Mouse (Mus musculus) brain, embryonic 14.5 days (tissue): ENCODE data around the gene Prkar2b.

ENCODE experiments used
- CTCF ChIP-seq: fragments of 200-500 bp; IDR thresholded peaks from 2 replicates; pipeline ENCODE4 v1.5.1; 2012; ENCODE audit warnings: inconsistent platforms, mild to moderate bottlenecking, moderate library complexity, borderline replicate concordance; ENCODE audit not compliant: insufficient read depth, insufficient read length; ENCODE audit errors: extremely low read depth
- POLR2A ChIP-seq: fragments of 200-500 bp; IDR thresholded peaks from 2 replicates; pipeline ENCODE4 v1.6.1; 2012; ENCODE audit warnings: mild to moderate bottlenecking, inconsistent platforms, borderline replicate concordance; ENCODE audit not compliant: poor library complexity, insufficient read depth, insufficient read length, severe bottlenecking; ENCODE audit errors: extremely low read depth

DNA sequence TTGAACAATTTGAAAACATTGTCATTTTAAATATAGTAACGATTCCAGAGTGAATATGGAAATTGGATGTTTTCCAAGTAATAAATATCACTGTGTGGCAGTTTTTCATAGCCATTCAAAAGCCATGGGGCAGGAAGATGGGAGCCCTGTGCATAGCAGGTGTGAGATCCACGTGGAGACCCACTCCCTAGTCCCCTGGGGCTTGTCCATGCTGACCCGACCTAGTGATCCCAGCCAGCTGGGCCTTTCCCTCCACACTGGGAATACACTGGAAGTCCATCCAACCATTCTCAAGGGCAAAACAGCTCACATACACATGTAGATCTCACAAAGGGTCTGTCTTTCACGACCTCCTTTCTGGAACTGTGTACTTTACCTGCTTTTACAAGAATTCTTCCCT is 37.5 kb upstream of the Prkar2b start:
- TF ChIP-seq POLR2A = no peak
- no peak for TF ChIP-seq CTCF
